ENCODE assay signal across 24 mouse cellular contexts in the genomic region with DNA sequence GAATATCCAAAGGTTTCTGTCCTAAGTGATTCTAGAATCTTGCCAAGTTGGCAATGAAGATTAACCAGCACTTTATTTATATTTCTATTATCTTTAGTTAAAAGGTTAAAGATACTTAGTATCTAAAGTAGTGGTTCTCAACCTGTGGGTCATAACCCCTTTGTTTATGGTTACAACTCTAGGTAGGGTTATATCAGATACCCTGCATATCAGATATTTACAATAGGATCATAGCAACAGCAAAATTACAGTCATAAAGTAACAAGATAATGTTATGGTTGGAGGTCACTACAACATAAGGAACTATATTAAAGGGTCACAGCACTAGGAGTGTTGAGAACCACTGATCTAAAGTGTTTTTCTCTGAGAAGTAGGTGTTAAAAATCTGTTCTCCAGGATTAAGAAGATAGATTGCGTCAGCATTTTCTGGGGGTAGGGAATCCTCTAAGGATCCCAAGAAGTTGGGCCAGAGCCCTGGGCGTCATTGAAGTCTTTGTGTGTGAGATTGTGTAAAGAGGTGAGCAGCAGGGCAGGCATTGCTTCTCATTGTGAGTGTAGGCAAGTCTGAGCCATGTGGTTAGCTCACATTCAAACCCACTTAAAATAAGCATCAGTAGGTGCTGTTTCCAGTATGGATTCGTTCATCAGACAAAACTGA.
A peak's percentile ranks its signal among the peaks of the same experiment; 100 is the strongest.
DNase-seq lines count a peak whose midpoint lies in the region; ATAC-seq and TF ChIP-seq lines count a peak whose summit lies in the region.
"Had no signal": no experiment of that assay in that cellular context is flagged by ENCODE, and none has a peak within 500 bp of the region (broad histone marks: within the 10 kb centered on the region; RNA-seq: fewer than 3 reads in every experiment).

No protein-coding gene starts in this region.

- H3K27ac ChIP-seq in intestine, postnatal 0 days (ENCODE audit: low read depth, low read length): no peak overlapping the region
- H3K27ac ChIP-seq: embryonic facial prominence, embryonic 12.5 days; embryonic facial prominence, embryonic 15.5 days; forebrain, embryonic 12.5 days; forebrain, embryonic 15.5 days; heart, embryonic 15.5 days; hindbrain, embryonic 14.5 days; hindbrain, postnatal 0 days; kidney, embryonic 15.5 days had no signal

- no peak for TF ChIP-seq CTCF in intestine, postnatal 0 days (IDR thresholded peaks at IDR 0.05; ENCODE audit: low read depth)

- no peaks in the 10 kb centered on the region for H3K9me3 ChIP-seq in intestine, postnatal 0 days (ENCODE audit: control insufficient read depth)
- H3K9me3 ChIP-seq: embryonic facial prominence, embryonic 12.5 days; embryonic facial prominence, embryonic 15.5 days; forebrain, embryonic 12.5 days; forebrain, embryonic 15.5 days; heart, embryonic 12.5 days; heart, embryonic 15.5 days; kidney, embryonic 15.5 days had no signal

- no peak overlapping the region for H3K9ac ChIP-seq in intestine, postnatal 0 days (ENCODE audit: low read depth, low read length)
- H3K9ac ChIP-seq: embryonic facial prominence, embryonic 12.5 days; embryonic facial prominence, embryonic 15.5 days; forebrain, embryonic 12.5 days; forebrain, embryonic 15.5 days; heart, embryonic 12.5 days; heart, embryonic 15.5 days; hindbrain, embryonic 14.5 days; kidney, embryonic 15.5 days had no signal

- no peaks in the 10 kb centered on the region for H3K36me3 ChIP-seq in intestine, postnatal 0 days (ENCODE audit: control insufficient read depth, insufficient read depth)
- H3K36me3 ChIP-seq: embryonic facial prominence, embryonic 12.5 days; embryonic facial prominence, embryonic 15.5 days; forebrain, embryonic 12.5 days; forebrain, embryonic 15.5 days; heart, embryonic 12.5 days; heart, embryonic 15.5 days; kidney, embryonic 15.5 days had no signal

- no peaks in the 10 kb centered on the region for H3K27me3 ChIP-seq in intestine, postnatal 0 days (replicated peaks; ENCODE audit: control insufficient read depth, insufficient read depth, low read length)
- H3K27me3 ChIP-seq: embryonic facial prominence, embryonic 12.5 days; embryonic facial prominence, embryonic 15.5 days; forebrain, embryonic 12.5 days; forebrain, embryonic 15.5 days; heart, embryonic 12.5 days; heart, embryonic 15.5 days; kidney, embryonic 15.5 days had no signal

- no peaks in the 10 kb centered on the region for H3K4me1 ChIP-seq in intestine, postnatal 0 days (replicated peaks; ENCODE audit: control insufficient read depth, insufficient read depth, low read length)

- peak; percentile 19 for DNase-seq in adrenal gland, postnatal 14 days
- no peak for DNase-seq in adrenal gland, adult 18-20 months (ENCODE audit: low spot score in 2 of 2)
- peak; percentile 68 for DNase-seq in fat pad, adult 2 months (ENCODE audit: extremely low read depth, low read depth, low spot score)
- peak; percentile 61 for DNase-seq in gonadal fat pad, adult 2 months (ENCODE audit: low read depth)
- no peak for DNase-seq in heart, adult 11 months
- no peak for DNase-seq in kidney, adult 9 months
- DNase-seq: cerebellum, adult 11 months; cerebellum, adult 2 months; cerebellum, adult 9-11 months; cerebellum, postnatal 25 days; gastrocnemius, postnatal 36 days; heart, postnatal 10 days; heart, postnatal 4 days; kidney, adult 18-20 months had no signal

- 62% methylated on average over 3 of the region's 3 CpGs for WGBS in intestine, postnatal 0 days

- no peak overlapping the region for H3K4me3 ChIP-seq in intestine, postnatal 0 days (ENCODE audit: low read depth, low read length)
- H3K4me3 ChIP-seq: embryonic facial prominence, embryonic 12.5 days; embryonic facial prominence, embryonic 15.5 days; forebrain, embryonic 12.5 days; forebrain, embryonic 15.5 days; heart, embryonic 12.5 days; heart, embryonic 15.5 days; kidney, embryonic 15.5 days had no signal

- ATAC-seq in intestine, postnatal 0 days: peak; percentile 74
- ATAC-seq: forebrain, embryonic 15.5 days; hindbrain, postnatal 0 days had no signal

- no peak overlapping the region for H3K4me2 ChIP-seq in intestine, postnatal 0 days (replicated peaks; ENCODE audit: low read depth)
- H3K4me2 ChIP-seq: embryonic facial prominence, embryonic 12.5 days; embryonic facial prominence, embryonic 15.5 days; forebrain, embryonic 12.5 days; forebrain, embryonic 15.5 days; heart, embryonic 12.5 days; heart, embryonic 15.5 days; hindbrain, embryonic 14.5 days; kidney, embryonic 15.5 days had no signal

Comparison
In these comparisons a context has a peak if more than half of its experiments do, and no peak if none do; other contexts are left out.
1. DNase-seq: peak in adrenal gland, postnatal 14 days (single experiment), fat pad, adult 2 months (single experiment) and gonadal fat pad, adult 2 months (single experiment); none in adrenal gland, adult 18-20 months (0 of 2), heart, adult 11 months (single experiment) and kidney, adult 9 months (single experiment).